Mouse (Mus musculus): ENCODE results near the gene Ift57. TPM values are rescaled to one million over a fixed set of nuclear protein-coding genes. Genes with fewer than 3 reads are reported as not detected.

The Ift57 gene
- total RNA-seq, 1 experiment, result 9.0 TPM

DNA sequence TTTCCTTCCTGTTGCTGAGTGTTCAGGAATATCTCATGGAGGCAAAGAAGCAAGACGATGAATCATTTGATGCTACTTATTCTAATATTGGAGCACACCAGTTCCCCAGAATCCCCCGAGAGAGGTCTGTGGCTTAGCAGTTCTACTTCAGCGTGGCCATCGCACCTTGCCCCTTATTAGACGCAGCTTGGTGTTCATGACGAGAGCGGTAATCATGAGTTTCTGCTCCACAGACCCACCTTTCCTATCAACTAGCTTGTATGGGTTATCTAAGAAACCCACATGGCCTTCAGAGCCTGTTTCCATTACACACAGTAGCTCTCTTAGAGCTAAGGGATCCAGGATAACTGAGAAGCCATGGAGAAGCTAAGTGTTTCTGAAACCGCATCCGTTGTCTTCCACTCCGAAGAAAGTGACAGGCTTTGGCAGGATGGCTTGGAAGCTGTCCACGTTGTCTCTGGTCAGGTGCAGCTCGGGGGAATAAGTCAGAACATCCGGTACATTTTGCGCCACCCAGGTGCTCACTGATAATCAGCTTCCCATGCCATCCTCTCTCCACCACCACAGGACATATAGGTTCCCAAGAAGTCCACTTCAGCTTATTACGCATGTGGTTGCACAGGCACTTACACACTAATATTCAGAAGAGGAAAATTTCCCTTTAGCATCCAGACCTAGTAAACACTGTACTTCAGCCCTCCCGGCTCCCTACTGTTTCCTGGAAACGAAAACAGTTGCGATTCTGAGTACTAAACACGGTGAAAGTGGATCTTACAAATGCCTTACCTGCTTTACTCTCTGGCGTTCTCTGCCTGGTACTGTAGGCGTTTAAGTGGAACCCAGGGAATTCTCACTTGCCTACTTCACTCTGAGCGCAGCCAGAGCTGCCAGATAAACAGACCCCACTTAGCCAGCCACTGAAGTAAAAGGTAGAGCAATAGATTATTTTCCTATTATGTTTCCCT, 76.3 kb downstream of the Ift57 start:
- no peak overlapping the region for H3K4me3 ChIP-seq (ENCODE audit: insufficient read depth in 1 of 2, low read depth in 1 of 2, low read length in 2 of 2, poor library complexity in 1 of 2, severe bottlenecking in 1 of 2)
- DNase-seq (ENCODE audit: low read depth, low spot score), result no peak
- TF ChIP-seq HCFC1 (IDR thresholded peaks at IDR 0.05; ENCODE audit: borderline replicate concordance, insufficient read depth, low read length), result no peak
- TF ChIP-seq CHD2 (IDR thresholded peaks at IDR 0.05; ENCODE audit: low read depth, low read length), result no peak
- no peak for TF ChIP-seq MAFK (IDR thresholded peaks at IDR 0.05; ENCODE audit: insufficient read depth, low read depth, low read length)
- TF ChIP-seq ZNF384 (IDR thresholded peaks at IDR 0.05; ENCODE audit: low read depth, low read length), result no peak
- no peak for TF ChIP-seq ZC3H11A (IDR thresholded peaks at IDR 0.05; ENCODE audit: borderline replicate concordance, low read depth, low read length)
- in situ Hi-C loops (cut with MboI; ENCODE audit: low sequenced_read_pairs in 2 of 2, unreplicated experiment in 2 of 2), result no loop called here
- no peaks in the 10 kb centered on the region for H3K9me3 ChIP-seq (ENCODE audit: control insufficient read depth, insufficient read depth, low read depth, low read length)
- H3K36me3 ChIP-seq (ENCODE audit: control insufficient read depth, insufficient read depth, low read length, poor library complexity, severe bottlenecking), result no peaks in the 10 kb centered on the region
- no peak overlapping the region for H3K9ac ChIP-seq (ENCODE audit: insufficient read depth, low read depth, low read length, poor library complexity, severe bottlenecking)
- no peak overlapping the region for H3K27ac ChIP-seq (ENCODE audit: insufficient read depth, low read depth, low read length, poor library complexity, severe bottlenecking)
- H3K4me1 ChIP-seq (ENCODE audit: control insufficient read depth in 2 of 2, insufficient read depth in 2 of 2, low read length in 2 of 2, poor library complexity in 1 of 2), result no peaks in the 10 kb centered on the region

DNA sequence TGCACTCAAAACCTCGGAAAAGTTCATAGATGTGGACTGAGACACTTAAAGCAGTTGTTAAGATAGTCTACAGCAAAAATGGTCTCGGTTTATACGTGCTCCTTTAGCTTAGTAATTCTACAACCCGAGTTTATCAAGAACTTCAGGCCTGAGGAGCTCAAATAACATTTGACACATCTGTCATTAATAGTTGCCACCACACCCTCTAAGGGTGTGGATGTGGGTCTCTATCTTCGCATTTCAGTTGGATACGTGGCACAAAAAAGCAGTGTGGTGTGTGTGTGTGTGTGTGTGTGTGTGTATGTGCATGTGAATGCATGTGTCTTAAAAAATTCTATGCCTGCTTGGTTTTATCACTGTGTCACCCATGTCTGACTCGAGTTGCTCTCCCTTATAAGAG, 77.9 kb downstream of the Ift57 start:
- Histone ChIP-seq H3K27ac (ENCODE audit: insufficient read depth, low read depth, low read length, poor library complexity, severe bottlenecking) (no peak overlapping the region), H3K9ac (ENCODE audit: insufficient read depth, low read depth, low read length, poor library complexity, severe bottlenecking) (no peak overlapping the region), H3K4me1 (ENCODE audit: control insufficient read depth in 2 of 2, insufficient read depth in 2 of 2, low read length in 2 of 2, poor library complexity in 1 of 2) (no peaks in the 10 kb centered on the region), H3K9me3 (ENCODE audit: control insufficient read depth, insufficient read depth, low read depth, low read length) (no peaks in the 10 kb centered on the region), H3K4me3 (ENCODE audit: insufficient read depth in 1 of 2, low read depth in 1 of 2, low read length in 2 of 2, poor library complexity in 1 of 2, severe bottlenecking in 1 of 2) (no peak overlapping the region), H3K36me3 (ENCODE audit: control insufficient read depth, insufficient read depth, low read length, poor library complexity, severe bottlenecking) (no peaks in the 10 kb centered on the region)
- TF ChIP-seq HCFC1 (IDR thresholded peaks at IDR 0.05; ENCODE audit: borderline replicate concordance, insufficient read depth, low read length) (no peak), MAFK (IDR thresholded peaks at IDR 0.05; ENCODE audit: insufficient read depth, low read depth, low read length) (no peak), CHD2 (IDR thresholded peaks at IDR 0.05; ENCODE audit: low read depth, low read length) (no peak), ZNF384 (IDR thresholded peaks at IDR 0.05; ENCODE audit: low read depth, low read length) (no peak), ZC3H11A (IDR thresholded peaks at IDR 0.05; ENCODE audit: borderline replicate concordance, low read depth, low read length) (no peak)
- no peak for DNase-seq (ENCODE audit: low read depth, low spot score)
- in situ Hi-C loops (cut with MboI; ENCODE audit: low sequenced_read_pairs in 2 of 2, unreplicated experiment in 2 of 2), result no loop called here

DNA sequence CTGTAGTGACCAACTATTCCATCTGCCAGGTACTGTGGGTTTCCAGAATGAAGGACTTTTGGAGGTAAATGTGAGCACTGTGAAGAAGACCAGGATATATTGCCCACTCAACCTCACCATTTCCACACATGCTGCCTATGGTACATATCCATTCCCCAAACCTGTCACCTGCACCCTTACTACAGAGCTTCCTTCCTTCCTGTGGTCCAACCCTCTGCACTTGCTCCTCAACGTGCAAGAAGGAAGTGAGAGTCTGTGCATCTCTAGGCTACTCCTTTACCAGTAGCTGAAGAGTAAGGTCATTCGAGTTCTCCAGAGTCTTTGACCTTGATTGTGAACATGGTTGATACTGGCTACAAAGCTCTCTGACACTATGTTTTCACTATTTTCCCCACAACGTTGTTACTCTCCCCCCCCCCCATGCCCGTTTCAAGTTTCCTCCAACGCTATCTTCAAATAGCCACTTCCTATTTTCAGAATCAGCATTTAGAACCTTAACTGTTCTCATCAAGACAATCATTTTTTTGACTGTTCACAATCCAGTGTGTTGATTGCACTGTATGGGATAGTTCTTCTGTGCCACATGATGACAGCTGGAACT, 82.6 kb downstream of the Ift57 start:
- in situ Hi-C loops (cut with MboI; ENCODE audit: low sequenced_read_pairs in 2 of 2, unreplicated experiment in 2 of 2), result no loop called here
- no peaks in the 10 kb centered on the region for H3K9me3 ChIP-seq (ENCODE audit: control insufficient read depth, insufficient read depth, low read depth, low read length)
- no peaks in the 10 kb centered on the region for H3K36me3 ChIP-seq (ENCODE audit: control insufficient read depth, insufficient read depth, low read length, poor library complexity, severe bottlenecking)
- H3K27ac ChIP-seq (ENCODE audit: insufficient read depth, low read depth, low read length, poor library complexity, severe bottlenecking), result no peak overlapping the region
- no peak for TF ChIP-seq ZC3H11A (IDR thresholded peaks at IDR 0.05; ENCODE audit: borderline replicate concordance, low read depth, low read length)
- DNase-seq (ENCODE audit: low read depth, low spot score), result no peak
- H3K4me3 ChIP-seq (ENCODE audit: insufficient read depth in 1 of 2, low read depth in 1 of 2, low read length in 2 of 2, poor library complexity in 1 of 2, severe bottlenecking in 1 of 2), result no peak overlapping the region
- H3K9ac ChIP-seq (ENCODE audit: insufficient read depth, low read depth, low read length, poor library complexity, severe bottlenecking), result no peak overlapping the region
- H3K4me1 ChIP-seq (ENCODE audit: control insufficient read depth in 2 of 2, insufficient read depth in 2 of 2, low read length in 2 of 2, poor library complexity in 1 of 2), result no peaks in the 10 kb centered on the region

DNA sequence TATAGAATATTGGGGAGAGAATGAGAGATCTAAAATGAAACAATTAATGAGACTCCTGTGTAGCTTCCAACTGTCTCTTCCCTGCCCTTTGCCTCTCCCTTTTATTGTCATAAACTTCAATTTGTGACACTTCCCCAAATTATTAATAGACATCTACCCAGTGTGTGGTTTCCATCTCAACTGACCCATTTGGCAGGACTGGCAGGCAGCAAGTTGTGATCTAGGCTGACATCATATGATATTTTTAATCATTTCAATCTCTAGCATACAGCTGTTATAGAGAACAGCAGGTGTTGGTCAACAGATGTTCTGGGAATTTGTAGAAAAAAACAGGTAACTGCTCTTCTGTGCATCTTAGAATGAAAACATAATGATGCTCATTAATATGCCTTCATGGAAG, 84.3 kb downstream of the Ift57 start:
- Histone ChIP-seq H3K4me3 (ENCODE audit: insufficient read depth in 1 of 2, low read depth in 1 of 2, low read length in 2 of 2, poor library complexity in 1 of 2, severe bottlenecking in 1 of 2) (no peak overlapping the region), H3K9me3 (ENCODE audit: control insufficient read depth, insufficient read depth, low read depth, low read length) (no peaks in the 10 kb centered on the region), H3K27ac (ENCODE audit: insufficient read depth, low read depth, low read length, poor library complexity, severe bottlenecking) (no peak overlapping the region), H3K36me3 (ENCODE audit: control insufficient read depth, insufficient read depth, low read length, poor library complexity, severe bottlenecking) (no peaks in the 10 kb centered on the region), H3K9ac (ENCODE audit: insufficient read depth, low read depth, low read length, poor library complexity, severe bottlenecking) (no peak overlapping the region), H3K4me1 (ENCODE audit: control insufficient read depth in 2 of 2, insufficient read depth in 2 of 2, low read length in 2 of 2, poor library complexity in 1 of 2) (no peaks in the 10 kb centered on the region)
- no peak for DNase-seq (ENCODE audit: low read depth, low spot score)
- in situ Hi-C loops (cut with MboI; ENCODE audit: low sequenced_read_pairs in 2 of 2, unreplicated experiment in 2 of 2), result no loop called here
- TF ChIP-seq ZC3H11A (IDR thresholded peaks at IDR 0.05; ENCODE audit: borderline replicate concordance, low read depth, low read length) (no peak), CHD2 (IDR thresholded peaks at IDR 0.05; ENCODE audit: low read depth, low read length) (no peak), MAFK (IDR thresholded peaks at IDR 0.05; ENCODE audit: insufficient read depth, low read depth, low read length) (no peak), HCFC1 (IDR thresholded peaks at IDR 0.05; ENCODE audit: borderline replicate concordance, insufficient read depth, low read length) (no peak), ZNF384 (IDR thresholded peaks at IDR 0.05; ENCODE audit: low read depth, low read length) (no peak)
